Mouse (Mus musculus) lung, adult 2 months (tissue): ENCODE results near the gene Adamts4.

Experiments
- CTCF ChIP-seq: fragments of 200-500 bp; IDR thresholded peaks from 2 replicates; pipeline ENCODE4 v1.5.1; 2011; ENCODE audit warnings: mild to moderate bottlenecking, low read length, control low read depth; ENCODE audit not compliant: insufficient read depth
- POLR2A ChIP-seq: fragments of 200-500 bp; IDR thresholded peaks from 2 replicates; pipeline ENCODE4 v1.6.1; 2011; ENCODE audit warnings: low read depth, mild to moderate bottlenecking, control low read depth, low read length, borderline replicate concordance; ENCODE audit errors: extremely low read depth

DNA sequence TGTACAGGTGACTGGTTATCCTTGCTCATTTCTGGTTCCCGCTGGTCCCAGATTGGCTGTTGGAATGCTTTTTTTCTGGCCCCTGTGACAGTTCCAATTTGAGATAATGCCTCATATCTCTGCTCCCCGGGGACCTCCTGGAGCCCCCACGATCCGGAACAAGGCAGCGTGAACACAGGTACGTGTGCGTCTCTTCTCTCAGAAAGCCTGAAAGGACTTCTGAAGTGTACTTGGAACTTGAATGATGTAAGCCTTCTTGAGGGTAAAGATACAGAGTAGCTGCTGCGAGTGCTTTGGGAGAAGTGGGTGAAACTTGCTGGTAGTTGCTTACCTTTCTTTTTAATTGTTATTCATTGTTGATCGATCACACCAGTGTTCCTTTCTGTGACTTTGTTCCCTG, 21.0 kb downstream of the Adamts4 start:
- TF ChIP-seq POLR2A (no peak), CTCF (no peak)
